Mouse (Mus musculus): ENCODE results near the gene Klk1b5. TPM values are rescaled to one million over a fixed set of nuclear protein-coding genes. Genes with fewer than 3 reads are reported as not detected.

Klk1b5 gene
- polyA plus RNA-seq, 1 experiment, result not detected

GRCm38 (mm10) chr7:44253023-44253616 lies 37.4 kb downstream of the Klk1b5 start:
- no peak for DNase-seq (ENCODE audit: low spot score)

DNA sequence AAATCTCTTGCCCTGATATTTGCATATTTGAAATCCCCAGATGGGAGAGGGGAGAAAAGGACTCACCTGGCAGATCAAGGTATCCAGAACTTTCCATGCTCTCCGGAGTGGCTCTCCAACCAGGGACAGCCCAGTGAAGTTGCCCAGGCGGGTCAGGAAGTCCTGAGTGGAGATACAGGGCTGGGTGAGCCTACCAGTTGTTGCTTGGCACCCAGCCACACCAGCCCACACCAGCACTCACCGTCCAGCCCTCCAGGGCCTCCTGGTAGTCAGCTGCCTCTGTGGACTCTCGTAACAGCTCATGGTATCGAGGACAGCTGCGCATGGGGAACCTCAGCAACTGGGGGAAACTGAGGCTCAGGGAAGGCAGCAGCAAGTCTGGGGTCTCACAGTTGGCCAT lies 39.2 kb downstream of the Klk1b5 start:
- DNase-seq (ENCODE audit: low spot score), result no peak

DNA sequence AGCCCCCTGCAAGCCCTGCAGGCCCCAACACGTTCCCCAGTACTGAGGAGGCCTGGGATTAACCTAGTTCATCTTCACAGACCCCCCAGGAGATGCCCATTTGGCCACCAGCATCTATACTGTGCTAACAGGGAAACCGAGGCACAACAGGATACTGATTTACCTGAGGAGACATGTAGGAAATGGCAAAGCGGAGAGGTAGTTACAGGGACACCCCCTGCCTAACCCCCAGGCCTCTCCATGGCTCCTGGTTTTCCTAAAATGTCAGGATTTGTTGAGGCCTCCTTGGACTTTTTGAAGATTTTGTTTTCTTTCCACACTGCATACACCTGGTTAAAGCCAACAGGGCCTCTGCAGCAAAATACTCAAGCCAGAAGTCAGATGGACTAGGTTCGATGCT lies 41.5 kb downstream of the Klk1b5 start, which contains the start of gene Acp4:
Gene Acp4 (minus strand): TSS at position 101 of the 400 bp plus-strand sequence.
- no peak for DNase-seq (ENCODE audit: low spot score)

DNA sequence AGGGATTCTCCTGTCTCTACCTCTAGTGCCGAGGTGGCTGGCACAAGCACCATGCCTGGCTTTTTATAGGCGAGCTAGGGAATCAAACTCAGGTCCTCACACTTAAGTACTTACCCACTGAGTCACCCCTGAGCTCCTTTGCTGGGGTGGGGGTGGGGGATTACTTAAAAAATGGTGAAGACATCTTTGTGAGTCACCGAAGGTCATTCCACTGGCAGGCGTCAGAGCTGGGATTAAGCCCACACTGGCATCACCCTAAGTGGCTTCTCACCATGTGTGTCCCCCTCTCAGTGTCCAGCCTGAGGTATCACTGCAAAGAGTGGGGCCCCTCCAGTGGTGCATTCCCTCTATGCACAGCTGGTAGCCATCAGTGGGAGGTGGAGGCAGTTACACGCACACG lies 44.7 kb downstream of the Klk1b5 start:
- DNase-seq (ENCODE audit: low spot score), result no peak

- no peak for DNase-seq (ENCODE audit: low spot score)
Observed at GRCm38 (mm10) chr7:44261147-44261546, 45.4 kb downstream of the Klk1b5 start, which contains the start of gene Gm15517. TSS of gene Gm15517 (plus strand) at chr7:44261447.

GRCm38 (mm10) chr7:44262791-44263643 lies 47.3 kb downstream of the Klk1b5 start:
- peak; percentile 87 for DNase-seq (ENCODE audit: low spot score)

- DNase-seq (ENCODE audit: low spot score), result no peak
Observed at GRCm38 (mm10) chr7:44268117-44268516, 52.4 kb downstream of the Klk1b5 start.

DNA sequence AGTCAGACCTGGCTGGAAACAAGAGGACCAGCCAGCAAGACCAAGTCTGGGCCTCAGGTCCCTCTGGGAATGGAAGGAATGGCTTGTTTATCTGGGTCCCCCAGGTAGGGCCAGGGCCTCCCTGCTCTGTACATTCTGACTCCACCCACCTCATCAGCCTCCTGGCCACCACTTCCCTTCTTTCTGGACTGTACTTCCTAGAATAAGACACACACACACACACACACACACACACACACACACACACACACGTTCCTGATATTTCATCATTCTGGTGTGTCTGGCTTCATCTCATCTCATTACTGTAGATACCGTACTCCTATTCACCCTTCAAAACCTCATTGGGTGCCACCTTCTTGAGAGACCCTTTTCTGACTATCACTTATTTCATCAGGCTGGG lies 53.7 kb downstream of the Klk1b5 start:
- DNase-seq (ENCODE audit: low spot score), result no peak

Other genes starting within 250 kb of the Klk1b5 start
- not detected in 2 replicates for gene Klk1b1, start 249.2 kb upstream of the Klk1b5 start, polyA plus RNA-seq (2012; rRNA removed)
- not detected in 2 replicates for gene Klk1b9, start 239.9 kb upstream of the Klk1b5 start, polyA plus RNA-seq (2012; rRNA removed)
- not detected in 2 replicates for gene Klk1b11, start 220.1 kb upstream of the Klk1b5 start, polyA plus RNA-seq (2012; rRNA removed)
- gene Klk1b26, start 203.8 kb upstream of the Klk1b5 start, polyA plus RNA-seq (2012; rRNA removed), result not detected in 2 replicates
- gene Klk1b27, start 163.7 kb upstream of the Klk1b5 start, polyA plus RNA-seq (2012; rRNA removed), result not detected in 2 replicates
- not detected in 2 replicates for gene Klk1b21, start 113.6 kb upstream of the Klk1b5 start, polyA plus RNA-seq (2012; rRNA removed)
- gene Klk1b22, start 103.3 kb upstream of the Klk1b5 start, polyA plus RNA-seq (2012; rRNA removed), result not detected in 2 replicates
- not detected in 2 replicates for gene Klk1b16, start 79.2 kb upstream of the Klk1b5 start, polyA plus RNA-seq (2012; rRNA removed)
- not detected in 2 replicates for gene Klk1b24, start 27.7 kb upstream of the Klk1b5 start, polyA plus RNA-seq (2012; rRNA removed)
- gene Klk1b3, start 17.8 kb upstream of the Klk1b5 start, polyA plus RNA-seq (2012; rRNA removed), result not detected in 2 replicates
- not detected in 2 replicates for gene Klk1b4, start 8.5 kb upstream of the Klk1b5 start, polyA plus RNA-seq (2012; rRNA removed)
- gene Klk1, start 9.4 kb downstream of the Klk1b5 start, polyA plus RNA-seq (2012; rRNA removed), result 0.17 and 0.40 TPM in 2 replicates
- not detected in 2 replicates for gene Gm36864, start 20.2 kb downstream of the Klk1b5 start, polyA plus RNA-seq (2012; rRNA removed)
- gene 1700028J19Rik, start 30.8 kb downstream of the Klk1b5 start, polyA plus RNA-seq (2012; rRNA removed), result 0.71 and 1.1 TPM in 2 replicates
- 100 and 125 TPM in 2 replicates for gene 2410002F23Rik, start 30.8 kb downstream of the Klk1b5 start, polyA plus RNA-seq (2012; rRNA removed)
- not detected in 2 replicates for gene Acp4, start 41.4 kb downstream of the Klk1b5 start, polyA plus RNA-seq (2012; rRNA removed)
- 0.65 TPM in 1 of 2 replicates, not detected in the other for gene Gm15517, start 45.5 kb downstream of the Klk1b5 start, polyA plus RNA-seq (2012; rRNA removed)
- gene Clec11a, start 91.0 kb downstream of the Klk1b5 start, polyA plus RNA-seq (2012; rRNA removed), result 17.2 and 19.7 TPM in 2 replicates
- gene Shank1, start 94.3 kb downstream of the Klk1b5 start, polyA plus RNA-seq (2012; rRNA removed), result 0.85 and 1.9 TPM in 2 replicates
- gene Syt3, start 168.2 kb downstream of the Klk1b5 start, polyA plus RNA-seq (2012; rRNA removed), result 4.1 and 4.3 TPM in 2 replicates
- 1.4 and 1.5 TPM in 2 replicates for gene 1700008O03Rik, start 169.9 kb downstream of the Klk1b5 start, polyA plus RNA-seq (2012; rRNA removed)
- 1.7 and 2.3 TPM in 2 replicates for gene Lrrc4b, start 213.1 kb downstream of the Klk1b5 start, polyA plus RNA-seq (2012; rRNA removed)
- 0.10 and 0.22 TPM in 2 replicates for gene Aspdh, start 249.4 kb downstream of the Klk1b5 start, polyA plus RNA-seq (2012; rRNA removed)